Mouse (Mus musculus) spleen, embryonic (tissue): ENCODE measurements at regions not wholly inside any gene's neighbourhood (a gene's known extent, or its start where the extent isn't known, plus 50 kb on each side); places are given as distances from the start of the nearest gene placed in this dataset.

Experiments used
- CTCF ChIA-PET: fragments of 350-600 bp; sonication (Branson Sonifier 250); formaldehyde crosslinking; loops from one replicate; lab custom pipeline; 2022; lab: Charles Lee

GRCm38 (mm10) chr17:47317651-47318050 lies 51.0 kb upstream of the Mrps10 start:
- CTCF ChIA-PET = interaction anchor here (0.6 kb wide), 1 partner anchor 93 kb away, joined by 5 read pairs; no protein-coding TSS in a partner anchor

GRCm38 (mm10) chr17:47313162-47313561 lies 55.5 kb upstream of the Mrps10 start:
- CTCF ChIA-PET = no interaction called here

- CTCF ChIA-PET = no interaction called here
These were observed 57.4 kb upstream of the Mrps10 start for GRCm38 (mm10) chr17:47311272-47311671.

GRCm38 (mm10) chr17:47306027-47306761 lies 62.5 kb upstream of the Mrps10 start:
- CTCF ChIA-PET = no interaction called here

GRCm38 (mm10) chr17:47304463-47305199 lies 64.1 kb upstream of the Mrps10 start:
- CTCF ChIA-PET = no interaction called here

- CTCF ChIA-PET = no interaction called here
These were observed 65.1 kb upstream of the Mrps10 start for GRCm38 (mm10) chr17:47303600-47303999.

- CTCF ChIA-PET = no interaction called here
These were observed 70.2 kb upstream of the Mrps10 start for GRCm38 (mm10) chr17:47298396-47298919.

- CTCF ChIA-PET = no interaction called here
These were observed 70.7 kb upstream of the Mrps10 start for GRCm38 (mm10) chr17:47297965-47298364.

GRCm38 (mm10) chr17:47296709-47297450 lies 71.8 kb upstream of the Mrps10 start:
- CTCF ChIA-PET = no interaction called here

GRCm38 (mm10) chr17:47295315-47296011 lies 73.2 kb upstream of the Mrps10 start:
- CTCF ChIA-PET = interaction anchor here (0.5 kb wide), 1 partner anchor 90 kb away, joined by 9 read pairs; no protein-coding TSS in a partner anchor

GRCm38 (mm10) chr17:47294091-47294534 lies 74.6 kb upstream of the Mrps10 start:
- CTCF ChIA-PET = interaction anchor here (0.6 kb wide), 1 partner anchor 43 kb away, joined by 3 read pairs; no protein-coding TSS in a partner anchor

GRCm38 (mm10) chr17:47293178-47293577 lies 75.5 kb upstream of the Mrps10 start:
- CTCF ChIA-PET = interaction anchor here (0.5 kb wide), 1 partner anchor 145 kb away, joined by 6 read pairs; no protein-coding TSS in a partner anchor

- CTCF ChIA-PET = no interaction called here
These were observed 77.1 kb upstream of the Mrps10 start for GRCm38 (mm10) chr17:47291558-47291957.

- CTCF ChIA-PET = no interaction called here
These were observed 83.1 kb upstream of the Mrps10 start for GRCm38 (mm10) chr17:47285616-47286015.

- CTCF ChIA-PET = no interaction called here
These were observed 84.5 kb upstream of the Mrps10 start for GRCm38 (mm10) chr17:47284236-47284635.

- CTCF ChIA-PET = no interaction called here
These were observed 85.5 kb upstream of the Mrps10 start for GRCm38 (mm10) chr17:47283158-47283557.

- CTCF ChIA-PET = no interaction called here
These were observed 86.2 kb upstream of the Mrps10 start for GRCm38 (mm10) chr17:47282476-47282875.

GRCm38 (mm10) chr17:47277890-47278289 lies 90.8 kb upstream of the Mrps10 start:
- CTCF ChIA-PET = no interaction called here

- CTCF ChIA-PET = no interaction called here
These were observed 92.0 kb upstream of the Mrps10 start for GRCm38 (mm10) chr17:47276639-47277038.

GRCm38 (mm10) chr17:47275796-47276311 lies 92.8 kb upstream of the Mrps10 start:
- CTCF ChIA-PET = no interaction called here

GRCm38 (mm10) chr17:47273309-47273708 lies 95.4 kb upstream of the Mrps10 start:
- CTCF ChIA-PET = no interaction called here
